Mouse (Mus musculus) limb, embryonic 12.5 days (tissue): ENCODE results near the gene Llgl2. TPM values are rescaled to one million over a fixed set of nuclear protein-coding genes. Genes with fewer than 3 reads are reported as not detected.

Experiments
- ATAC-seq: fragments of 200-750 bp; cut with Nextera tagmentation; 2 replicates; pipeline ENCODE4 v1.8.0; 2017; ENCODE audit warnings: low read depth, moderate TSS enrichment; ENCODE audit not compliant: insufficient number of reproducible peaks, insufficient read depth, low FRiP score, low TSS enrichment
- H3K27ac ChIP-seq: fragments of 300-500 bp; sonication (generic); 2 replicates; pipeline ENCODE4 v1.5.1; 2016; ENCODE audit warnings: mild to moderate bottlenecking, moderate library complexity
- H3K27me3 ChIP-seq: fragments of 300-500 bp; sonication (generic); 2 replicates; pipeline ENCODE4 v1.6.1; 2016; ENCODE audit warnings: mild to moderate bottlenecking, moderate library complexity
- H3K36me3 ChIP-seq: fragments of 300-500 bp; sonication (generic); 2 replicates; pipeline ENCODE4 v1.6.1; 2016; ENCODE audit warnings: mild to moderate bottlenecking, moderate library complexity
- H3K4me1 ChIP-seq: fragments of 300-500 bp; sonication (generic); replicated peaks from 2 replicates; pipeline ENCODE4 v1.6.1; 2016
- H3K4me2 ChIP-seq: fragments of 300-500 bp; sonication (generic); 2 replicates; pipeline ENCODE4 v1.6.1; 2016; ENCODE audit warnings: mild to moderate bottlenecking, moderate library complexity
- H3K4me3 ChIP-seq: fragments of 300-500 bp; sonication (generic); replicated peaks from 2 replicates; pipeline ENCODE4 v1.5.1; 2016; ENCODE audit warnings: mild to moderate bottlenecking
- H3K9ac ChIP-seq: fragments of 300-500 bp; sonication (generic); replicated peaks from 2 replicates; pipeline ENCODE4 v1.6.1; 2016; ENCODE audit warnings: mild to moderate bottlenecking, moderate library complexity
- H3K9me3 ChIP-seq: fragments of 300-500 bp; sonication (generic); 2 replicates; pipeline ENCODE4 v1.6.1; 2016; ENCODE audit warnings: mild to moderate bottlenecking, moderate library complexity
- WGBS: fragments of 180-500 bp; shearing (Covaris S2); methylation state at CpG from one replicate; pipeline ENCODE4 v1.1.7; 2016; 5-methylcytosine and 5-hydroxymethylcytosine counted together
- polyA plus RNA-seq: library from polyadenylated mRNA; unstranded; fragments of >200 nt; fragmentation: Nextera tagmentation; extraction: Ambion mirVana; gene quantifications from 2 replicates; pipeline ENCODE4 v1.2.1, GENCODE M21; 2016

Llgl2 gene
- polyA plus RNA-seq, 1 experiment from 2014 or later, result 6.3 TPM

GRCm38 (mm10) chr11:115881002-115881401 lies 57.2 kb downstream of the Llgl2 start:
- Histone ChIP-seq H3K27ac (no peak overlapping the region), H3K4me1 (0 out of 2 replicates have a peak, but pooled peaks cover 3% of the 10 kb centered on the region), H3K27me3 (peaks cover 36% of the 10 kb centered on the region), H3K9ac (no peak overlapping the region), H3K9me3 (no peaks in the 10 kb centered on the region), H3K4me3 (no peak overlapping the region), H3K4me2 (no peak overlapping the region), H3K36me3 (no peaks in the 10 kb centered on the region)
- WGBS, result 30% methylated on average over 5 of the region's 5 CpGs
- ATAC-seq, result no peak

- Histone ChIP-seq H3K27ac (no peak overlapping the region), H3K36me3 (no peaks in the 10 kb centered on the region), H3K4me3 (no peak overlapping the region), H3K27me3 (peaks cover 36% of the 10 kb centered on the region), H3K4me1 (0 out of 2 replicates have a peak, but pooled peaks cover 3% of the 10 kb centered on the region), H3K4me2 (no peak overlapping the region), H3K9ac (no peak overlapping the region; the same call in 1 of the 2 replicates), H3K9me3 (no peaks in the 10 kb centered on the region)
- ATAC-seq, result no peak
- 21% methylated on average over 17 of the region's 17 CpGs for WGBS
Measured at GRCm38 (mm10) chr11:115883251-115883650, 59.4 kb downstream of the Llgl2 start.

GRCm38 (mm10) chr11:115884361-115884760 lies 60.5 kb downstream of the Llgl2 start:
- 93% methylated on average over 3 of the region's 3 CpGs for WGBS
- H3K9ac ChIP-seq, result no peak overlapping the region
- no peak for ATAC-seq

GRCm38 (mm10) chr11:115885281-115885680 lies 61.4 kb downstream of the Llgl2 start:
- WGBS, result 71% methylated on average over 11 of the region's 11 CpGs
- Histone ChIP-seq H3K4me1 (0 out of 2 replicates have a peak, but pooled peaks cover 3% of the 10 kb centered on the region), H3K9me3 (no peaks in the 10 kb centered on the region), H3K4me3 (no peak overlapping the region), H3K27ac (no peak overlapping the region), H3K36me3 (no peaks in the 10 kb centered on the region), H3K9ac (no peak overlapping the region), H3K27me3 (peaks cover 36% of the 10 kb centered on the region), H3K4me2 (no peak overlapping the region)
- no peak for ATAC-seq

More at GRCm38 (mm10) chr11:115884361-115884760, 60.5 kb downstream of the Llgl2 start:
- no peak overlapping the region for H3K27ac ChIP-seq
- H3K4me1 ChIP-seq, result 0 out of 2 replicates have a peak, but pooled peaks cover 3% of the 10 kb centered on the region
- H3K9me3 ChIP-seq, result no peaks in the 10 kb centered on the region
- H3K4me2 ChIP-seq, result no peak overlapping the region
- no peaks in the 10 kb centered on the region for H3K36me3 ChIP-seq
- peaks cover 36% of the 10 kb centered on the region for H3K27me3 ChIP-seq
- H3K4me3 ChIP-seq, result no peak overlapping the region

GRCm38 (mm10) chr11:115886446-115886845 lies 62.6 kb downstream of the Llgl2 start:
- H3K36me3 ChIP-seq, result no peaks in the 10 kb centered on the region
- H3K4me1 ChIP-seq, result 0 out of 2 replicates have a peak, but pooled peaks cover 3% of the 10 kb centered on the region
- 87% methylated on average over 11 of the region's 11 CpGs for WGBS
- no peak overlapping the region for H3K4me2 ChIP-seq
- ATAC-seq, result no peak
- peaks cover 35% of the 10 kb centered on the region for H3K27me3 ChIP-seq
- no peaks in the 10 kb centered on the region for H3K9me3 ChIP-seq
- no peak overlapping the region for H3K9ac ChIP-seq
- H3K4me3 ChIP-seq, result no peak overlapping the region
- no peak overlapping the region for H3K27ac ChIP-seq

- ATAC-seq, result no peak
- Histone ChIP-seq H3K9ac (no peak overlapping the region), H3K4me3 (no peak overlapping the region), H3K27me3 (peaks cover 20% of the 10 kb centered on the region), H3K9me3 (no peaks in the 10 kb centered on the region), H3K27ac (no peak overlapping the region), H3K4me2 (no peak overlapping the region), H3K4me1 (0 out of 2 replicates have a peak, but pooled peaks cover 3% of the 10 kb centered on the region), H3K36me3 (peaks cover 9% of the 10 kb centered on the region; the same call in 1 of the 2 replicates)
- 85% methylated on average over 5 of the region's 5 CpGs for WGBS
Measured at GRCm38 (mm10) chr11:115888020-115888419, 64.2 kb downstream of the Llgl2 start.

GRCm38 (mm10) chr11:115889159-115889558 lies 65.3 kb downstream of the Llgl2 start:
- H3K27ac ChIP-seq, result no peak overlapping the region
- no peak overlapping the region for H3K9ac ChIP-seq
- peaks cover 8% of the 10 kb centered on the region for H3K27me3 ChIP-seq
- peaks cover 21% of the 10 kb centered on the region for H3K36me3 ChIP-seq
- no peaks in the 10 kb centered on the region for H3K4me1 ChIP-seq
- no peak for ATAC-seq
- no peaks in the 10 kb centered on the region for H3K9me3 ChIP-seq
- 77% methylated on average over 6 of the region's 6 CpGs for WGBS
- H3K4me2 ChIP-seq, result no peak overlapping the region
- H3K4me3 ChIP-seq, result no peak overlapping the region

GRCm38 (mm10) chr11:115892213-115892612 lies 68.4 kb downstream of the Llgl2 start:
- Histone ChIP-seq H3K9me3 (no peaks in the 10 kb centered on the region), H3K36me3 (peaks cover 50% of the 10 kb centered on the region), H3K4me1 (no peaks in the 10 kb centered on the region), H3K27me3 (no peaks in the 10 kb centered on the region), H3K9ac (no peak overlapping the region), H3K27ac (no peak overlapping the region), H3K4me2 (no peak overlapping the region), H3K4me3 (no peak overlapping the region)
- ATAC-seq, result no peak
- 61% methylated on average over 6 of the region's 6 CpGs for WGBS

- Histone ChIP-seq H3K27ac (no peak overlapping the region), H3K9ac (no peak overlapping the region), H3K4me2 (no peak overlapping the region), H3K9me3 (no peaks in the 10 kb centered on the region), H3K36me3 (peaks cover 56% of the 10 kb centered on the region), H3K27me3 (no peaks in the 10 kb centered on the region), H3K4me1 (no peaks in the 10 kb centered on the region), H3K4me3 (no peak overlapping the region)
- no peak for ATAC-seq
- WGBS, result 92% methylated on average over 9 of the region's 9 CpGs
Measured at GRCm38 (mm10) chr11:115893071-115893470, 69.2 kb downstream of the Llgl2 start.

GRCm38 (mm10) chr11:115894755-115895520 lies 71.1 kb downstream of the Llgl2 start:
- WGBS, result 72% methylated on average over 14 of the region's 14 CpGs
- peaks cover 56% of the 10 kb centered on the region for H3K36me3 ChIP-seq
- no peak overlapping the region for H3K27ac ChIP-seq

GRCm38 (mm10) chr11:115898446-115898845 lies 74.6 kb downstream of the Llgl2 start:
- Histone ChIP-seq H3K9me3 (no peaks in the 10 kb centered on the region), H3K4me1 (peaks cover 23% of the 10 kb centered on the region), H3K4me2 (no peak overlapping the region), H3K27ac (no peak overlapping the region), H3K27me3 (no peaks in the 10 kb centered on the region), H3K36me3 (peaks cover 45% of the 10 kb centered on the region), H3K4me3 (no peak overlapping the region), H3K9ac (no peak overlapping the region)
- no peak for ATAC-seq
- WGBS, result 79% methylated on average over 7 of the region's 7 CpGs

More at GRCm38 (mm10) chr11:115894755-115895520, 71.1 kb downstream of the Llgl2 start:
- H3K4me2 ChIP-seq, result no peak overlapping the region
- no peaks in the 10 kb centered on the region for H3K9me3 ChIP-seq
- H3K4me3 ChIP-seq, result no peak overlapping the region
- ATAC-seq, result no peak
- H3K27me3 ChIP-seq, result no peaks in the 10 kb centered on the region
- H3K9ac ChIP-seq, result no peak overlapping the region
- H3K4me1 ChIP-seq, result peaks cover 16% of the 10 kb centered on the region
